Mouse (Mus musculus) activated CD4-positive, CD25-positive, alpha-beta regulatory T cell, adult 9 weeks (primary cell): Measurements from ENCODE around the gene Chadl. TPM values are rescaled to one million over a fixed set of nuclear protein-coding genes. Genes with fewer than 3 reads are reported as not detected.

ENCODE experiments used
- polyA plus RNA-seq: library from polyadenylated mRNA; unstranded; fragments of 100-300 nt; shearing (Covaris generic); gene quantifications from one replicate; pipeline ENCODE4 v1.2.1, GENCODE M21; 2017

The Chadl gene
- 4.7 TPM for polyA plus RNA-seq

DNA sequence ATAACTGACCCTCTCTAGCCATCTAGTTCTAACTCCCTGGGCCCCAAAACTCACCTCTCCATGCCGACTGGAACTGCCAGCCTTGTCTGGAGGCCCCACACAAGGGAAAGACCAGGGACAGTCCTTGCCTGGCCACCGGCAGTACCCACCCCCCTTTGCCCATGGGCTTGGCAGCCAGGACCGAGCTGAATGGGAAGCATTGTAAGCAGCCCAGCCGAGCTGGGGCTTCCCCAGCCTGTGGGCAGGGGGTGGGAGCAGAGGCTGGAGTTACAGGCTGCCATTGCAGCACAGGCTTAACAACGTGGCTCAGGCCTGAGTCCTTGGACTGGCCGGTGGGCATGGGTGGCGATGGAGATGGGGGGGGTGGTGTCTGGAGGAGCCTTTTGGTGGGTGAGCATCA is at the start of gene Chadl:
Gene Chadl (minus strand): TSS at position 113 of the 400 bp plus-strand sequence.

DNA sequence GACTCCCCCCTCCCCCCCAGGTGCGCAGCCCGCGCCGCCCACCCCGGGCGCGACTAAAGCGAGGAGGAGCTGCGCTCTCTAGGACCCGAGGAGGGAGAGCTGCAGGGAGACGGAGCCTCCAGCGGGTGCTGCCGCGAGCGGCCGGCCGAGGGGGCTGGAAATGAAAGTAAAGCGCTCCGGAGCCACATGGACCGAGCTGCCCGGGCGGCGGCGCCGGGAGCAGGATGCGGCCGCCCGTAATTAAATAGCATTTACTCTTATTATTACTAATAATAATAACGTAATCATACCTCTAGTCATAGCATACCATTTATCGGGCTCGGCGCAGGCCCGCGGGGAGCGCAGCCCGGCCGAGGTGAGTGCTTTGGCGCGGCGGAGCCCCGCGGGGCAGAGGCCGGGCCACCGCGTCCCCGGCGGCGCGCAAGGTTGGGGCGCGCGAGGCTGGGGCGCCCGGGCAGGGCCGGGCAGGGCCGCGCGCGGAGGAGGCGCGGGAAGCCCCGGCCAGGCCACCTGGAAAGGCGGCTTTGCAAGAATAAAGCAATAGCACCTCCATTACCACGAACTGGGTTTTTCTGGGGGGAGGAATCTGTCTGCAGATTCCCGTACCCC is 48.0 kb upstream of the Chadl start, which contains the start of the genes Zc3h7b and Rangap1:
Gene Zc3h7b (plus strand): TSS at position 66 of the 609 bp plus-strand sequence.
Gene Rangap1 (minus strand): TSS at position 539 of the 609 bp plus-strand sequence.

DNA sequence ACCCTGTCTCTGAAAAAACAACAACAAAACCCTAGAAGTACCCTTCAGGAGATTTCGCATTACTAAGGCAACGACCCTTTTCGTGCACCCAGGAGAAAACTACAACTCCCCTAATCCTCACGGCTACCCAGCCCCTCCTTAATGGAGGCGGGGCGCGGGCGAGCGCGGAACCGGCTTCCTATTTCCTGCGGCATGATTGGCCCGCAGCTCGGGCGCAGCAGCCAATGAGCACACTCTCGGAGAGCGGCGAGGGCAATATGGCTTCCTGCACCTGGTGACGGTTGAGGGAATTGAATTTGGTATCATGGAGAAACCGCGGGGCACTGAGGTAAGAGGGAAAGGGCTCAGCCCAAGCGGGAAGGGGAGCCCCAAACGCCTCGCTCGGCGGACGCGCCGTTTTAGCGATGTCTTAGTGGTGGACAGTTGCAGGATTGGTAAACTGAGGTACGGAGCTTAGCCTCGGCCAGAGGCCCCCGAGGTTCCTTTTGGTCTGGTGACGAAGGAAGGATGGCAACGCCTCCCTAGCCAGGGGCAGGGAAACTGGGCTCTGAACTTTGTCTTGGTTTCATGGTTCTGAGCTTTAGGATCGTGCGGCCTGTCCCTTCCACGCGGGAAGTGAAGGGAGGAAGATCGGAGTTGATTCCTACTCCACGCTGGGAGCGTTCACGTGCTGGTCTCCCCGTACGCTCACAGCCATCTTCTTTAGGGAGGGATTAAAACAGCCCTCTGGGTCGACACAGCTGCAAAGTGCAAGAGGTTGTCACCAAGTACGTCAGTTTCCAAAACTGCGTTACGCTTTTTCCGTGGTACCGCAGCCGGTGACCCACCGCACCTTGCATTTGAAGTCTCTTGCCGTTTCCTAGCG is 33.2 kb downstream of the Chadl start, which contains the start of gene L3mbtl2:
Gene L3mbtl2 (plus strand): TSS at position 193 of the 865 bp plus-strand sequence.

Other genes with a start within 250 kb of the Chadl start
- gene Rbx1, start 231.0 kb downstream of the Chadl start, polyA plus RNA-seq: 361 TPM
- 33.8 TPM for gene Ep300, start 111.9 kb downstream of the Chadl start, polyA plus RNA-seq
- gene L3mbtl2, start 33.4 kb downstream of the Chadl start, polyA plus RNA-seq: 33.7 TPM
- gene Zc3h7b, start 47.8 kb upstream of the Chadl start, polyA plus RNA-seq: 6.3 TPM
- 98.3 TPM for gene Rangap1, start 48.2 kb upstream of the Chadl start, polyA plus RNA-seq
- gene Tef, start 105.1 kb upstream of the Chadl start, polyA plus RNA-seq: 13.4 TPM
- gene Tob2, start 161.5 kb upstream of the Chadl start, polyA plus RNA-seq: 79.1 TPM
- gene Phf5a, start 174.6 kb upstream of the Chadl start, polyA plus RNA-seq: 110 TPM
- gene Aco2, start 175.0 kb upstream of the Chadl start, polyA plus RNA-seq: 135 TPM
- gene Polr3h, start 229.0 kb upstream of the Chadl start, polyA plus RNA-seq: 36.9 TPM
- not detected for gene Csdc2, start 239.5 kb upstream of the Chadl start, polyA plus RNA-seq